Mouse (Mus musculus) heart, embryonic 13.5 days (tissue): ENCODE results near the gene Pak2. TPM values are rescaled to one million over a fixed set of nuclear protein-coding genes. Genes with fewer than 3 reads are reported as not detected.

ENCODE experiments used
- ATAC-seq: fragments of 200-750 bp; cut with Nextera tagmentation; 2 replicates; pipeline ENCODE4 v1.8.0; 2017; ENCODE audit warnings: moderate TSS enrichment; ENCODE audit not compliant: insufficient number of reproducible peaks, low FRiP score, low TSS enrichment; ENCODE audit errors: extremely low read depth
- H3K27ac ChIP-seq: fragments of 300-500 bp; sonication (generic); replicated peaks from 2 replicates; pipeline ENCODE4 v1.5.1; 2015; ENCODE audit warnings: moderate library complexity, mild to moderate bottlenecking, inconsistent platforms
- H3K27me3 ChIP-seq: fragments of 300-500 bp; sonication (generic); replicated peaks from 2 replicates; pipeline ENCODE4 v1.6.1; 2015; ENCODE audit warnings: mild to moderate bottlenecking, inconsistent platforms
- H3K36me3 ChIP-seq: fragments of 300-500 bp; sonication (generic); 2 replicates; pipeline ENCODE4 v1.6.1; 2015; ENCODE audit warnings: mild to moderate bottlenecking, inconsistent platforms
- H3K4me1 ChIP-seq: fragments of 300-500 bp; sonication (generic); 2 replicates; pipeline ENCODE4 v1.6.1; 2015; ENCODE audit warnings: inconsistent platforms
- H3K4me2 ChIP-seq: fragments of 300-500 bp; sonication (generic); 2 replicates; pipeline ENCODE4 v1.6.1; 2015; ENCODE audit warnings: inconsistent platforms, mild to moderate bottlenecking, moderate library complexity
- H3K4me3 ChIP-seq: fragments of 300-500 bp; sonication (generic); 2 replicates; pipeline ENCODE4 v1.5.1; 2015; ENCODE audit warnings: moderate library complexity, mild to moderate bottlenecking, inconsistent platforms
- H3K9ac ChIP-seq: fragments of 300-500 bp; sonication (generic); 2 replicates; pipeline ENCODE4 v1.6.1; 2015; ENCODE audit warnings: inconsistent platforms, mild to moderate bottlenecking, moderate library complexity
- H3K9me3 ChIP-seq: fragments of 300-500 bp; sonication (generic); 2 replicates; pipeline ENCODE4 v1.6.1; 2016; ENCODE audit warnings: inconsistent platforms
- WGBS: fragments of 180-500 bp; shearing (Covaris S2); methylation state at CpG from one replicate; pipeline ENCODE4 v1.1.7; 2015; ENCODE audit warnings: mixed read lengths; 5-methylcytosine and 5-hydroxymethylcytosine counted together
- microRNA-seq: library from miRNA; unstranded; fragments of <30 nt; microRNA quantifications from one replicate; pipeline ENCODE4, GENCODE M21; 2016
- polyA plus RNA-seq: library from polyadenylated mRNA; unstranded; fragments of >200 nt; fragmentation: Nextera tagmentation; extraction: Ambion mirVana; gene quantifications from 2 replicates; pipeline ENCODE4 v1.2.1, GENCODE M21; 2015

The Pak2 gene
- polyA plus RNA-seq, 1 experiment from 2014 or later = 23.1 TPM

DNA sequence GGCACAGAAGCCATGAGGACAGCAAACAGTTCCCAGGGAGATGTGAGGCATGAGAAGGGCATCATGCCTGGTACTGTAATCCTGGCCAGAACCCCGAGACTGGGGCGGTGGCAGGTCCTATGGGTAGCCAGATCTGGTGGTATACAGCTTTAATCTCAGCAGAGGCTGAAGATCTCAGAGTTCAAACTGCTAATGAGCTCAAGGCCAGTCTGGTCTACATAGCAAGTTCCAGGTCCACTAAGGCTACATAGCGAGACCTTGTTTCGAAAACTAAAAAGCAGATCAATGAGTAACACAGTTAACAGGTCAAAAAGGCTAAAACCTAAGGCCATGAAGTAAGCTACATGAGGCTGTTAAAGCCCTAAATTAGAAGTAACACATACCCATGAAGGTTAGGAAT, 85.9 kb downstream of the Pak2 start:
- Histone ChIP-seq H3K27me3 (no peaks in the 10 kb centered on the region), H3K27ac (no peak overlapping the region), H3K9me3 (no peaks in the 10 kb centered on the region), H3K4me2 (no peak overlapping the region), H3K36me3 (peaks cover 60% of the 10 kb centered on the region), H3K4me3 (no peak overlapping the region), H3K4me1 (no peaks in the 10 kb centered on the region), H3K9ac (no peak overlapping the region)
- ATAC-seq = no peak
- 95% methylated on average over 4 of the region's 4 CpGs for WGBS

DNA sequence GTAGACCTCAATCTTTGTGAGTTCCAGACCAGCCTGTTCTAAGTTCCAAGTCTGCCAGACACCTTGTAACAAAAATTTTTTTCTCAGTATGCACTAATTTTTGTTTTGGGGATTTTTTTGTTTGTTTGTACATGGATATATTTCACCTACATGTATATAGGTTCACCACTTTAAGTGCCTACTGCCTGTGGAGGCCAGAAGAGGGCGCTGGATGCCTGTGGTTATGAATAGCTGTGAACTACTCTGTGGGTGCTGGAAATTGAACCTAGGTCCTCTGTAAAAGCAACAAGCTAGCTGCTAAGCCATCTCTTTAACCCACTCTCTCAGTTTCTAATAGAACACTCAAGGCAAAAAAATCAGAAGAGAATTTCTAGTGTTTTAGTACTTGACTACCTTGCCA, 87.1 kb downstream of the Pak2 start:
- no peaks in the 10 kb centered on the region for H3K4me1 ChIP-seq
- no peak overlapping the region for H3K4me3 ChIP-seq
- no peak overlapping the region for H3K4me2 ChIP-seq
- no peak overlapping the region for H3K27ac ChIP-seq
- no peaks in the 10 kb centered on the region for H3K9me3 ChIP-seq
- no peaks in the 10 kb centered on the region for H3K27me3 ChIP-seq
- no peak overlapping the region for H3K9ac ChIP-seq
- H3K36me3 ChIP-seq = peaks cover 68% of the 10 kb centered on the region
- ATAC-seq = no peak
- 50% methylated on average over 1 of the region's 1 CpGs for WGBS

DNA sequence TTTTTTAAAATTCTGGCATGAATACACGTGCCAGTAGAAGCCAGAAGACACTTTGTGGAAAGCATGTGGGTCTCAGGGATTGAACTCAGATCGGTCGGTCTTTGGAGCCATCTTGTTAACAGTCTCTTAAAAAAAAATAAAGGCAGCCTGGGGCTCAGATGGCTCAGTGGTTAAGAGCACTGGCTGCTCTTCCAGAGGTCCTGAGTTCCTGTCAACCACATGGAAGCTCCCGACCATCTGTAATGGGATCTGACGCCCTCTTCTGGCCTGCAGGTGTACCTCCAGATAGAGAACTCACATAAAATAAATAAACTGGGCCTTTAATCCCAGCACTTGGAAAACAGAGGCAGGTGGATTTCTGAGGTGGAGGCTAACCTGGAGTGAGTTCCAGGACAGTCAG, 98.2 kb downstream of the Pak2 start:
- Histone ChIP-seq H3K27ac (no peak overlapping the region), H3K9ac (no peak overlapping the region), H3K27me3 (no peaks in the 10 kb centered on the region), H3K36me3 (peaks cover 72% of the 10 kb centered on the region), H3K4me3 (no peak overlapping the region), H3K4me2 (no peak overlapping the region), H3K4me1 (no peaks in the 10 kb centered on the region), H3K9me3 (no peaks in the 10 kb centered on the region)
- ATAC-seq = no peak
- WGBS = 76% methylated on average over 5 of the region's 5 CpGs

DNA sequence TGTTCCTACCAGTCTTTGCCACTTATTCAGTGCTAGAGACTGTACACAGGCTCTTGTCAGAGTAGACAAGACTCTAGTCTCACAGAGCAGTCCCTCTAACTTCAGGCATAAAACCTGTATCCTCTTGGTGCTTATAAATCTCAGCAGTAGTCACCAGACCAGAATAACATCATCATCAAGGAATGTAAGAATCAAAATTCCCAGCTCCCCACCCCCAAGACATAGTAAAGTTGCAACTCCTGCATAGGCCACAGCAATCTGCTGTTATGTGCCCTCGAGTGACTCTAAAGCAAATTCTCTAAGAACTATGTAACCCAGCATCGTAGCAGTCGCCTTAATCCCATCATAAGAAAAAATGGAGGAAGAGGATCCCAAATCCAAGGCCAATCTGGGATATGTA, 99.6 kb downstream of the Pak2 start:
- ATAC-seq = no peak
- Histone ChIP-seq H3K36me3 (peaks cover 76% of the 10 kb centered on the region), H3K4me2 (no peak overlapping the region), H3K27ac (no peak overlapping the region), H3K4me1 (no peaks in the 10 kb centered on the region), H3K4me3 (no peak overlapping the region), H3K9me3 (no peaks in the 10 kb centered on the region), H3K27me3 (no peaks in the 10 kb centered on the region), H3K9ac (no peak overlapping the region)
- 82% methylated on average over 3 of the region's 3 CpGs for WGBS

DNA sequence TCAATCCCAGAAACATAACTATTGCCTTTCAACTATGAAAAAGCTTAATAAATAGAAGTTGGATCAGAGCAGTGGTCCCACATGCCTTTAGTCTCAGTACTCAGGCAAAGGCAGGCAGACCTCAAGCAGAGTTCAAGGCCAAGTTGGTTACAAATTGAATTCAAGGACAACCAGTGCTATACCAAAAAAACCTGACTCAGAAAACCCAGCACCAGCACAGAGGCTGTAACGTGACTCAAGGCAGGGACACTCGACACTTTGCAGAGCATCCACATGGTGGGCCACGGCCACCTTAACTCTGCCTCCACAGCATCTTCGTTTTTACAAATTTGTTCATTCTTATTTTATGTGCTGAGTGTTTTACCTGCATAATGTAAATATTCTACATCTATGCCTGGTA, 103.9 kb downstream of the Pak2 start:
- Histone ChIP-seq H3K4me3 (no peak overlapping the region), H3K27ac (no peak overlapping the region), H3K27me3 (no peaks in the 10 kb centered on the region), H3K9me3 (no peaks in the 10 kb centered on the region), H3K9ac (no peak overlapping the region), H3K4me1 (no peaks in the 10 kb centered on the region), H3K4me2 (no peak overlapping the region), H3K36me3 (peaks cover 81% of the 10 kb centered on the region)
- no peak for ATAC-seq
- WGBS = 85% methylated on average over 4 of the region's 4 CpGs

Small RNA genes within 50 kb of the gene (microRNA-seq; reads per million reads assigned to microRNA genes)
- not detected for gene Gm26269

Other genes with a start within 250 kb of the Pak2 start
- gene Meltf, start 200.5 kb downstream of the Pak2 start, polyA plus RNA-seq = 0.04 and 0.05 TPM in 2 replicates
- 0.60 and 0.73 TPM in 2 replicates for gene Pigz, start 145.5 kb downstream of the Pak2 start, polyA plus RNA-seq
- 101 and 107 TPM in 2 replicates for gene 0610012G03Rik, start 130.8 kb downstream of the Pak2 start, polyA plus RNA-seq
- gene Ncbp2, start 130.8 kb downstream of the Pak2 start, polyA plus RNA-seq = 66.7 and 74.1 TPM in 2 replicates
- gene Senp5, start 76.1 kb downstream of the Pak2 start, polyA plus RNA-seq = 10.4 and 11.3 TPM in 2 replicates
- 82.2 and 82.5 TPM in 2 replicates for gene Pigx, start 20.4 kb upstream of the Pak2 start, polyA plus RNA-seq
- 18.3 and 20.7 TPM in 2 replicates for gene Cep19, start 20.5 kb upstream of the Pak2 start, polyA plus RNA-seq
- 5.9 and 8.3 TPM in 2 replicates for gene Nrros, start 86.3 kb upstream of the Pak2 start, polyA plus RNA-seq
- gene Bex6, start 100.5 kb upstream of the Pak2 start, polyA plus RNA-seq = not detected in 2 replicates
- 3.7 and 5.8 TPM in 2 replicates for gene Fbxo45, start 167.8 kb upstream of the Pak2 start, polyA plus RNA-seq
- 8.4 and 11.0 TPM in 2 replicates for gene Wdr53, start 167.9 kb upstream of the Pak2 start, polyA plus RNA-seq
- 0.17 and 0.20 TPM in 2 replicates for gene Smco1, start 192.1 kb upstream of the Pak2 start, polyA plus RNA-seq
- 17.6 and 18.0 TPM in 2 replicates for gene Rnf168, start 198.1 kb upstream of the Pak2 start, polyA plus RNA-seq